Mouse (Mus musculus) right cerebral cortex, adult 2 months (tissue): Measurements from ENCODE around the gene Cda.
A peak's percentile ranks its signal among the peaks of the same experiment; 100 is the strongest.

Experiments
- DNase-seq, 2 experiments: peaks; one replicate each; pipeline ENCODE4 v3.0.0; 2021 to 2022; ENCODE audit warnings: low spot score in 2 of 2

Cda gene

GRCm38 (mm10) chr4:138367641-138368497 lies at the start of gene Cda:
Cda (minus strand) TSS chr4:138367992.
- peak in 1 of 2 experiments; percentile 33 for DNase-seq

DNA sequence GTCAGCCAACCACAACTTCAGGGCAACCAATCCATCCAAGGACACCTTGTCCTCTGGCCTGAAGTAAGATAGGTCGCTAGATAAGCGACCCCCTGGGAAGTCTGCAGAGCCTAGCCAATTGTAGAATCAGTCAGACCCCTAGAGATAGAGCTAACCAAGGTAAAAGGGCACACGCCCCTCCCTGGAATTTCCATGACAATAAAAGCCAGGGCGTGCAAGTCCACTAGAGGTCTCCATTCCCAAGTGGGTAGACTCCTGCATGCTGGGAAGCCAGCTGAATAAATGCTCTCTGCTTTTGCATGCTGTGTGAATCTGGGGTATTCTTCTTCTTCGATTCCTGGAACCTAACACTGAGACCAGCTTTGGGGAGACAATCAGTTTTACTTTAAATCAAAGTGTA lies 48.6 kb upstream of the Cda start:
- DNase-seq: no peak

DNA sequence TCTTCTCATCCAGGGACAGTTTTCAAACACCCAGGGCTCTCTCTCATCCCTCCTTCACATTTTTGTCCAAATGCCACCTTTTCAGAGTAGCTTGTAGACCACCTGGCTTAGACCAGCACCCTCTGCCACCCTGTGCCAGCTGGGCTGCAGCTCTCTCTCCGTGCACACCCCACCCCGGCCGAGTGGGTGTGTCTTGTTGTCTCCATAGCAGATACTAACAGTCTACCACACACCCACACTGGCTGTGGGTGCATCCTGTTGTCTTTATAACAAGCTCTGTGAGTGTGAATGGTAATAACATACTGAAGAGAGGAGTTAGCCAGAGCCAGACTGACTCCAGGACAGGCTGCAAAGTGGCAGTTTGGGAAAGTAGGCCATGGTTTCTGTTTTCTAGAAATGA lies 48.2 kb upstream of the Cda start:
- DNase-seq: peak; percentile 70 to 76

GRCm38 (mm10) chr4:138414725-138415124 lies 46.9 kb upstream of the Cda start:
- DNase-seq: peak; percentile 74 to 77

DNA sequence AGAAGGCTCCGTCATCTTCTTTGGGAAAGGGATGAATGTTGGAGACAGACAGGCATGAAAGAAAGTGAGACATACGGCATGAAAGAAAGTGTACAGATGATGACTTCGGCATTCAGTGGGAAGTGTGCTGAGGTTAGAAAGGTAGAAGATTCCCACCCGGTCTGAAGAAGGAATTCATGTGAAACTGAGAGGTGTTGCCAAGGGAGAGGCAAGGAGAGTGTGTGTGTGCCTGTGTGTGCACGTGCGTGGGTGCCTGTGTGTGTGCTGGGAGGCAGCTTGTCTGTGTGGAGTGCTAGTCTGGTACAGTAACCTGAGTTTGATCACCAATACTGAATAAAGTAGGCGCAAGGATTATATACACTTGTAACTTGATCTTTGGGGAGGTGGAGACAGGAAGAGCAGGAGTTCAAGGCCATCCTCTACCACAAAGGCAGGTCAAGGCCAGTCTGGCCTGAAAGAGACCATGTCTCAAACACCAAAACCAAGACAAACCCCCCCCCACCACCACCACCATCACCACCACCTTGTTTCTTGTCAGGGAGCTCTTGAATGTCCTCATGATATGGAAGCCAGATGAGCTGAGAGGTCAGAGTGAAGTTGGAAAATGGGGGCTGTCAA lies 43.8 kb upstream of the Cda start:
- no peak for DNase-seq

GRCm38 (mm10) chr4:138411011-138411410 lies 43.2 kb upstream of the Cda start:
- DNase-seq: no peak

DNA sequence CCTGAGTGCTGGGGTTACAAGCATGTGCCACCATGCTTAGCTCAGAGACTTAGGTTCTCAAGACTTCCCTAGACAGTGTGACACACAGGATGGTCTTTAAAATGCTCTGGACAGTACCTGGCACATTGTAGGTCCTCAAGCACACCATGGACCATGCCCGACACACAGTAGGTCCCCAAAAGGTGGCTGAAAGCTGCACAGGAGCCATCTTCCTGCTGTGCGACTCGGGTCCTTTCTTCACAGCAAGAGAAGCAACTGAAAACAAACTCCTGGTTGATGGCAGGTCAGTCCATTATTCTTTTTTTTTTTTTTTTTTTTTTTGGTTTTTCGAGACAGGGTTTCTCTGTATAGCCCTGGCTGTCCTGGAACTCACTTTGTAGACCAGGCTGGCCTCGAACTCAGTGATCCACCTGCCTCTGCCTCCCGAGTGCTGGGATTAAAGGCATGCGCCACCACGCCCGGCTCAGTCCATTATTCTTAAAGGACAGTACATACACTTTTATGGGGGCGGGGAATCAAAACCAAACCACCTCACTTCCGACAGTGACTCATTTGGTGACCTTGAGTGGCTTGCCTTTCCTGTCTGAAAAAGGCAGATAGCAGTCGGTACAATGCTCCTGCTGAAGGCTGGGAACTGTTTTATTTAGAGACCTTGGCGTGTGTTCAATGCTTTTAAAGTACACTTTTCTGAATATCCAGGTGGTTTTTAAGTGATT lies 39.8 kb upstream of the Cda start:
- no peak for DNase-seq

GRCm38 (mm10) chr4:138404806-138405205 lies 37.0 kb upstream of the Cda start:
- no peak for DNase-seq

GRCm38 (mm10) chr4:138396711-138397110 lies 28.9 kb upstream of the Cda start:
- no peak for DNase-seq

DNA sequence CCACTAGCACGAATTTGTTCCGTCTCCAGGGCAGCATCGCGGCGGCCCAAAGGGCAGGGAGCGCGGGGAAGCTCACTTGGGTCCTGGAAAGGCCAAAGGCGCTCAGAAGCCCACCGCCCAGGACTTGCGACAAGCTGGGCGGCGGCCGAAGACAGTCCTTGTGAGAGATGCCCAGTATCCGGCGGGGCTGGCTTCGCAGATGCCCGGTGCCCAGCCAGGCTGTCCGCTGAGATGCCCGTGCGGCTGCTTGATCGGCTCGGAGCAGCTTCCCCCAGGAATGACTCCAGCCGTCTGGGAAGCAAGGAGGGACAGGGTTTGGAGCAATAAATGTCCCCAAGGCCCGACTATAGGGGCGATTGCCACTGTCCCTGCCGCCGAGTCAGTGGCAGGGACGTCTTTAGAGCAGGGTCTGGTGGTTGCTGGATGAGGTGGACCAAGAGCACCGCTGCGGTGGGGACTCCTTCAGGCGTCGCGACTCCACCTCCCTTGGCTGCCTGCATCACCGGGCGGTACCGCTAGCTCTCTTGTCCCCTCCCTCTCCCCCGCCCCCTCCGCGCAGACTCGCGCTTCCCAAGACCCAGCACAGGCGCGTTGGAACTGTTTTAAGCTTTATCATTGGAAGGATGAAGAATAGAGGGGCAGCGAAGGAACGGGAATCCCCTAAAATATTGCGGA lies 28.3 kb upstream of the Cda start, which contains the start of gene Fam43b:
Fam43b (minus strand) TSS at position 558 of the 675 bp plus-strand sequence.
- peak; percentile 84 to 85 for DNase-seq

- peak; percentile 54 to 62 for DNase-seq
Observed at GRCm38 (mm10) chr4:138395087-138395970, 27.5 kb upstream of the Cda start.

GRCm38 (mm10) chr4:138393703-138394102 lies 25.9 kb upstream of the Cda start:
- DNase-seq: peak; percentile 28 to 31

- DNase-seq: no peak
Observed at GRCm38 (mm10) chr4:138383789-138384188, 16.0 kb upstream of the Cda start.

DNA sequence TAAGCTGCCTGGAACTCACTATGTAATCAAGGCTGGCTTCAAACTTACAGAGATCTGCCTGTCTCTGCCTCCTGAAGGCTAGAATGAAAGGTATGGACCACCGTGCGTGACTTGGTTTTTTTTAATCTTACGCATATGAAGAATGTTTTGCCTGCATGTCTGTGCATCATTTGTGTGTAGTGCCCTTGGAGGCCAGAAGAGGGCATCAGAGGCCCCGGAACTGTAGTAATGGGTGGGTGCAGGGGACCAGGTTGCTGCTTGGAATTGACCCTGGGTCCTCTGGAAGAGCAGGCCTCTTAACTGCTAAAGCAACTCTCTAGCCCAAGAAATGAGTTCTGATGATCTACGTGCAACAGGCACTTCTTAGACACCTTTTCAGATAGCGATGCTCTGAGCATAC lies 14.7 kb upstream of the Cda start:
- DNase-seq: no peak

GRCm38 (mm10) chr4:138380132-138380689 lies 12.4 kb upstream of the Cda start:
- peak in 1 of 2 experiments; percentile 19 for DNase-seq

- peak; percentile 65 to 81 for DNase-seq
Observed at GRCm38 (mm10) chr4:138379091-138379840, 11.5 kb upstream of the Cda start.

DNA sequence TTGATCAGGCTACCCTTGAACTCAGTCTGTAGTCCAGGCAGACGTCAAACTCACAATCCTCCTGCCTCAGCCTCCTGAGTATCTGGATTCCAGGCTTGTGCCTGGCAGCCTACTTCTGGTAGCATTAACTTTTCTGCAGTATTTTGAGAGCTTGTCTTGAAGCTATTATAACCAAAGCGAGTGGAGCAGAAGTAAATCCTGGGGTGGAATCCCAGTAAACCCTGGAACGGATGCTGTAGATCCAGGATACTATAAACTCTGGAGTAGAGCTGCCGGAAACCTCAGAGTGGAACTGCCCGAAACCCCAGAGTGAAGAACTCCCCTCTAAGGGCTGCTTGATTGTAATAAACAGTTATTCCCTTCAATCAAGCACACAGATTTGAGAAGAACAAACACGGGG lies 9.7 kb upstream of the Cda start:
- peak; percentile 62 to 70 for DNase-seq

DNA sequence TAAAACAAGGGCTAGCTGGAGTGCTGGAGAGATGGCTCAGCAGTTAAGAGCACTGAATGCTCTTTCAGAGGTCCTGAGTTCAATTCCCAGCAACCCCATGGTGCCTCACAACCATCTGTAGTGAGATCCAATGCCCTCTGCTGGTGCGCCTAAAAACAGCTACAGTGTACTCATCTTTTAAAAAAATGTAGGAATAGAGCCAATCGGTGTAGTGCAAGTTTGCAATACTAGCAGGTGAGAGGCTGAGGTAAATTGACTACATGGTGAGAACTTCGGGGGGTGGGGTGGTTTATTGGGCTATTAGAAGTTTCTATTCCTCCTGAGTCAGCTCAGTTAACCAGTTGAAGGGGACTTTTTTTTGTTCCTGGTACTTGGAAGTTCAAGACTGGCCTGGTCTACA lies 7.3 kb upstream of the Cda start:
- DNase-seq: no peak

- peak in 1 of 2 experiments; percentile 36 for DNase-seq
Observed at GRCm38 (mm10) chr4:138370996-138371516, 3.3 kb upstream of the Cda start.
